Comparison of ENCODE assay signal across 8 mouse cellular contexts in genomic region chr2:104121681-104122504, GRCm38 (mm10). TPM values are rescaled to one million over a fixed set of nuclear protein-coding genes. Genes with fewer than 3 reads are reported as not detected.
A peak's percentile ranks its signal among the peaks of the same experiment; 100 is the strongest.
DNase-seq lines count a peak whose midpoint lies in the region; ATAC-seq lines count a peak whose summit lies in the region.

No protein-coding gene starts in this region.

- 82% methylated on average over 8 of the region's 8 CpGs for WGBS in forebrain, embryonic 16.5 days
- 80% methylated on average over 8 of the region's 8 CpGs for WGBS in neural tube, embryonic 13.5 days

- H3K36me3 ChIP-seq in megakaryocyte, embryonic 14.5 days (replicated peaks; ENCODE audit: low read length) = peaks cover 10% of the 10 kb centered on the region
- no peaks in the 10 kb centered on the region for H3K36me3 ChIP-seq in forebrain, embryonic 16.5 days (ENCODE audit: control insufficient read depth, insufficient read depth)
- H3K36me3 ChIP-seq in neural tube, embryonic 13.5 days = no peaks in the 10 kb centered on the region

- 0 out of 2 replicates have a peak overlapping the region, but pooled peaks have one; percentile 47 for H3K9ac ChIP-seq in forebrain, embryonic 16.5 days (replicated peaks; ENCODE audit: low read depth, low read length)
- peak overlapping the region; percentile 78; the same call in 1 of the 2 replicates for H3K9ac ChIP-seq in neural tube, embryonic 13.5 days

- no peak for ATAC-seq in megakaryocyte, adult 5-6 weeks (ENCODE audit: poor library complexity, severe bottlenecking)
- ATAC-seq in forebrain, embryonic 16.5 days = no peak
- ATAC-seq in neural tube, embryonic 13.5 days (ENCODE audit: low read depth) = no peak

- no peak overlapping the region for H3K27ac ChIP-seq in forebrain, embryonic 16.5 days (ENCODE audit: low read length)
- H3K27ac ChIP-seq in neural tube, embryonic 13.5 days (replicated peaks) = no peak overlapping the region

- H3K4me3 ChIP-seq in megakaryocyte, embryonic 14.5 days (replicated peaks) = peak overlapping the region; percentile 92
- H3K4me3 ChIP-seq in forebrain, embryonic 16.5 days (replicated peaks; ENCODE audit: low read length) = peak overlapping the region; percentile 80
- H3K4me3 ChIP-seq in neural tube, embryonic 13.5 days = peak overlapping the region; percentile 73

- H3K4me1 ChIP-seq in megakaryocyte, embryonic 14.5 days = peaks cover 62% of the 10 kb centered on the region
- peaks cover 6% of the 10 kb centered on the region for H3K4me1 ChIP-seq in forebrain, embryonic 16.5 days (replicated peaks; ENCODE audit: control insufficient read depth, insufficient read depth, low read length)
- H3K4me1 ChIP-seq in neural tube, embryonic 13.5 days (replicated peaks) = peaks cover 24% of the 10 kb centered on the region

- peak overlapping the region; percentile 97 for H3K4me2 ChIP-seq in forebrain, embryonic 16.5 days (ENCODE audit: low read length)
- peak overlapping the region; percentile 95 for H3K4me2 ChIP-seq in neural tube, embryonic 13.5 days

- H3K27me3 ChIP-seq in megakaryocyte, embryonic 14.5 days (replicated peaks) = peaks cover 37% of the 10 kb centered on the region
- H3K27me3 ChIP-seq in forebrain, embryonic 16.5 days (replicated peaks; ENCODE audit: control insufficient read depth, insufficient read depth, low read length) = no peaks in the 10 kb centered on the region; the same call in 1 of the 2 replicates
- peaks cover 27% of the 10 kb centered on the region for H3K27me3 ChIP-seq in neural tube, embryonic 13.5 days

- no peaks in the 10 kb centered on the region for H3K9me3 ChIP-seq in megakaryocyte, embryonic 14.5 days
- H3K9me3 ChIP-seq in forebrain, embryonic 16.5 days (ENCODE audit: control insufficient read depth, low read length) = no peaks in the 10 kb centered on the region
- H3K9me3 ChIP-seq in neural tube, embryonic 13.5 days = no peaks in the 10 kb centered on the region

- peak; percentile 26 for DNase-seq in kidney, postnatal 14 days
- no peak for DNase-seq in cerebellum, adult 11-12 months
- DNase-seq in testis, postnatal 10 days (ENCODE audit: low spot score) = no peak
- no peak for DNase-seq in right cerebral cortex, adult 18-20 months

RNA-seq across cellular contexts. Expression of gene A930018P22Rik, which starts 0.7 kb away (rescaled TPM):
- 0.19 TPM in 1 of 2 replicates, not detected in the other for polyA plus RNA-seq in megakaryocyte, embryonic 14.5 days (2012; ENCODE audit: insufficient read depth, low replicate concordance)
- total RNA-seq in megakaryocyte, adult 5-6 weeks (2015) = not detected in 2 replicates
- total RNA-seq in megakaryocyte, adult 5-6 weeks (2017) = not detected in 2 replicates
- polyA plus RNA-seq in forebrain, embryonic 16.5 days (2015; fragmentation: Nextera tagmentation; extraction: Ambion mirVana) = not detected in 2 replicates
- polyA plus RNA-seq in neural tube, embryonic 13.5 days (2015; fragmentation: Nextera tagmentation; extraction: Ambion mirVana) = 0.24 TPM in 1 of 2 replicates, not detected in the other

RNA-seq across cellular contexts. Expression of gene Cd59a, which starts 26.3 kb away (rescaled TPM):
- polyA plus RNA-seq in megakaryocyte, embryonic 14.5 days (2012; ENCODE audit: insufficient read depth, low replicate concordance) = 14.2 TPM in 1 of 2 replicates, not detected in the other
- total RNA-seq in megakaryocyte, adult 5-6 weeks (2015) = 0.13 and 1.8 TPM in 2 replicates
- 0.15 and 1.2 TPM in 2 replicates for total RNA-seq in megakaryocyte, adult 5-6 weeks (2017)
- polyA plus RNA-seq in forebrain, embryonic 16.5 days (2015; fragmentation: Nextera tagmentation; extraction: Ambion mirVana) = 5.5 and 6.3 TPM in 2 replicates
- 15.8 and 25.4 TPM in 2 replicates for polyA plus RNA-seq in neural tube, embryonic 13.5 days (2015; fragmentation: Nextera tagmentation; extraction: Ambion mirVana)

RNA-seq across cellular contexts. Expression of gene Cd59b, which starts 52.2 kb away (rescaled TPM):
- 0.31 TPM in 1 of 2 replicates, not detected in the other for polyA plus RNA-seq in megakaryocyte, embryonic 14.5 days (2012; ENCODE audit: insufficient read depth, low replicate concordance)
- total RNA-seq in megakaryocyte, adult 5-6 weeks (2015) = 0.62 TPM in 1 of 2 replicates, not detected in the other
- total RNA-seq in megakaryocyte, adult 5-6 weeks (2017) = 3.6 TPM in 1 of 2 replicates, not detected in the other
- polyA plus RNA-seq in forebrain, embryonic 16.5 days (2015; fragmentation: Nextera tagmentation; extraction: Ambion mirVana) = 1.1 and 2.1 TPM in 2 replicates
- 2.4 and 3.2 TPM in 2 replicates for polyA plus RNA-seq in neural tube, embryonic 13.5 days (2015; fragmentation: Nextera tagmentation; extraction: Ambion mirVana)

RNA-seq across cellular contexts. Expression of gene Gm10799, which starts 53.5 kb away (rescaled TPM):
- not detected in 2 replicates for polyA plus RNA-seq in megakaryocyte, embryonic 14.5 days (2012; ENCODE audit: insufficient read depth, low replicate concordance)
- not detected in 2 replicates for total RNA-seq in megakaryocyte, adult 5-6 weeks (2015)
- total RNA-seq in megakaryocyte, adult 5-6 weeks (2017) = not detected in 2 replicates
- polyA plus RNA-seq in forebrain, embryonic 16.5 days (2015; fragmentation: Nextera tagmentation; extraction: Ambion mirVana) = not detected in 2 replicates
- not detected in 2 replicates for polyA plus RNA-seq in neural tube, embryonic 13.5 days (2015; fragmentation: Nextera tagmentation; extraction: Ambion mirVana)

RNA-seq across cellular contexts. Expression of gene Gm10912, which starts 56.3 kb away (rescaled TPM):
- 0.07 TPM in 1 of 2 replicates, not detected in the other for polyA plus RNA-seq in megakaryocyte, embryonic 14.5 days (2012; ENCODE audit: insufficient read depth, low replicate concordance)
- total RNA-seq in megakaryocyte, adult 5-6 weeks (2015) = not detected in 2 replicates
- not detected in 2 replicates for total RNA-seq in megakaryocyte, adult 5-6 weeks (2017)
- not detected in 2 replicates for polyA plus RNA-seq in forebrain, embryonic 16.5 days (2015; fragmentation: Nextera tagmentation; extraction: Ambion mirVana)
- not detected in 2 replicates for polyA plus RNA-seq in neural tube, embryonic 13.5 days (2015; fragmentation: Nextera tagmentation; extraction: Ambion mirVana)
